Mouse (Mus musculus): Measurements from ENCODE around the gene Slc29a1.
A peak's percentile ranks its signal among the peaks of the same experiment; 100 is the strongest.

Gene Slc29a1

DNA sequence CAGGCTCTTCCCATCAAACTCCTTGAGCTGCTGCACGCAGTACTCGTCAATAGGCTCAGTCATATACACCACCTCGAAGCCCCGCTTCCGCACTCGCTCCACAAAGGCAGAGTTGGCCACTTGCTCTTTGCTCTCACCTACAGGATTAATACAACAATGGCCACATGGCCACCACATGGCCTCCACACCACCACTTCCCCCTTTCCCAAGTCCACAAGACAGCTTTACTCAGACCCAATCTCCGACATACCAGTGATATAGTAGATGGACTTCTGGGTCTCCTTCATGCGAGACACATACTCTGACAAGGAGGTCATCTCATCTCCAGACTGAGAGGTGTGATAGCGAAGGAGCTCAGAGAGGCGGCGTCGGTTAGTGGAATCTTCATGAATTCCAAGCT lies 30.4 kb downstream of the Slc29a1 start:
- no peak for DNase-seq (ENCODE audit: low read depth)

DNA sequence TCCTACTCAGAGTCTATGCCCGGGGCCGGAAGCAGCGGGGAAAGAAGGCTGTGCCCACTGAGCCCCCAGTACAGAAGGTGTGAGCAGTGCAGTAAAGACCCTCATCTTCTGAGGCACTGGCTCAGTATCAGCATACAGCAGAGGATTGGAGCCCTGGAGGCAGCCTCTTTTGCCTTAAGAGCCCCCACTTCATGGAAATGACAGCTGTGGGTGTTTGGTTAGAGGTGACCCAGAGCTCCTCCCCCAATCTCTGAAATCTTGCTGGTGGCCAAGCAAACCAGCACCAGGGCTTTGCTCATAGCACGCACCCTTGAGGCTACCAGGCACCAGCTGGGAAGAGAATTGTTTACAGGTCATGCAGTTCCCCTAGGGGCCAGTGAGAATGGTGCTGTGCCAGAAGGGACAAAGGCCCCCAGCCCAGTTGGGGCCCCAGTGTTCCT lies 32.2 kb downstream of the Slc29a1 start:
- DNase-seq (ENCODE audit: low read depth), result no peak

DNA sequence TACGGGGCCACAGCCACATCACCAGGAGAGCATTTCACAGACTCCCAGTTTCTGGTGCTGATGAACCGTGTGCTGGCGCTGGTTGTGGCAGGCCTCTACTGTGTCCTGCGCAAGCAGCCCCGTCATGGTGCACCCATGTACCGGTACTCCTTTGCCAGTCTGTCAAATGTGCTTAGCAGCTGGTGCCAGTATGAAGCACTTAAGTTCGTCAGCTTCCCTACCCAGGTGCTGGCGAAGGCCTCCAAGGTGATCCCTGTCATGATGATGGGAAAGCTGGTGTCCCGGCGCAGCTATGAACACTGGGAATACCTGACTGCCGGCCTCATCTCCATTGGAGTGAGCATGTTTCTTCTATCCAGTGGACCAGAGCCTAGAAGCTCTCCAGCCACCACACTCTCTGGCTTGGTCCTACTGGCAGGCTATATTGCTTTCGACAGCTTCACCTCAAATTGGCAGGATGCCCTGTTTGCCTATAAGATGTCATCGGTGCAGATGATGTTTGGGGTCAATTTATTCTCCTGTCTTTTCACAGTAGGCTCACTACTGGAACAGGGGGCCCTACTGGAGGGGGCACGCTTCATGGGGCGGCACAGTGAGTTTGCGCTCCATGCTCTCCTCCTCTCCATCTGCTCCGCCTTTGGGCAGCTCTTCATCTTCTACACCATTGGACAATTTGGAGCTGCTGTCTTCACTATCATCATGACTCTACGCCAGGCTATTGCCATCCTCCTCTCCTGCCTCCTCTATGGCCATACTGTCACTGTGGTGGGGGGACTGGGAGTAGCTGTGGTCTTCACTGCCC lies 32.8 kb downstream of the Slc29a1 start:
- DNase-seq (ENCODE audit: low read depth), result no peak

DNA sequence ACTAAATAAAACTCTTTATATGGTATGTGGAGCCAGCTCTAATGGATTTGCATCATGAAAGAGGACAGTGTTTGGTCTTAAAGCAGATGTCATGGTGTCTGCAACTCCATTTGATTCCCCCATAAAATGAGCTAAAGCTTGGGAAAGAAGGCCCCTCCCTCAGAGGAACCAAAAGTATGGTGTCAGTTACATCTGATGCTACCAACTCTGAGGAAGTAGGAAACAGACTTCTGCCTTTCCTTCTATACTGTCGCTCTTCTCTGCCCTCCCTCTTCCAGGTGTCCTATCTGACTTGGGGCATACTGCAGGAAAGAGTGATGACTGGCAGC lies 33.4 kb downstream of the Slc29a1 start:
- DNase-seq (ENCODE audit: low read depth), result no peak

DNA sequence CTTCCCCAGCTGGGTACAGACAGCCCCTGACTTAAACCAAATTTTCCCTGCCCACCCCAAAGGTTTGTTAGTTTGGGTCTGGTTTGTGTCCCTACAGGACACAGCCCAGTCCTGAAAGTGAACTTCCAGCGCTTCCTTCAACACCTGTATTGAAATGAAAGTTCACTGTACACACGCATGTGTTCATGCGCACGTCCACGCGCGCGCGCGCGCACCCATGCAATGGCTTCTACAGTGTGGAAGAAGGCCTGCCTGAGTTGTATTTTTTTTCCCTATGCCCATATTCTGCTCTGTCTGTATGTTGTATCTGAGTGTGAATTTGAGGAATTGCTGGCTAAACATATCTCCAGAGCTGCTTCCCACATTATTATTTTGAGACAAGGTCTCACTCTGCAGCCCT lies 34.3 kb downstream of the Slc29a1 start:
- DNase-seq (ENCODE audit: low read depth), result no peak

DNA sequence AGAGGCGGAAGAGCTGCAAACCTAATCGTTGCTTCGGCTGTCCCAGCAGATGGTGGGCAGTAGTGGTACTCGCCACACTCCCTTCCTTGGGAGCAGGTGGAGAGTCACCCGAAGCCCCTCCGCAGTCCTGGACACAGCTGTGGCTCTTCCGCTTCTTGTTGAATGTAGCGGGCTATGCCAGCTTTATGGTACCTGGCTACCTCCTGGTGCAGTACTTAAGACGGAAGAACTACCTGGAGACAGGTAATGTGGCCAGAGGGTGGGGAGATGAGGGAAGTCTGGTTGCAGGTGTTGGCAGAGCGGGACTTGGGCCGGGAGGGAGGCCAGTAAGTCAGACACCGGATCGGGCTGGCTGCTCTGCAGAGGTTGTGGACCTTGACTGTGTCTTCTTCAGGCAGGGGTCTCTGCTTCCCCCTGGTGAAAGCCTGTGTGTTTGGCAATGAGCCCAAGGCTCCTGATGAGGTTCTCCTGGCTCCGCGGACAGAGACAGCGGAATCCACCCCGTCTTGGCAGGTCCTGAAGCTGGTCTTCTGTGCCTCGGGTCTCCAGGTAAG lies 34.8 kb downstream of the Slc29a1 start:
- DNase-seq (ENCODE audit: low read depth), result no peak

DNA sequence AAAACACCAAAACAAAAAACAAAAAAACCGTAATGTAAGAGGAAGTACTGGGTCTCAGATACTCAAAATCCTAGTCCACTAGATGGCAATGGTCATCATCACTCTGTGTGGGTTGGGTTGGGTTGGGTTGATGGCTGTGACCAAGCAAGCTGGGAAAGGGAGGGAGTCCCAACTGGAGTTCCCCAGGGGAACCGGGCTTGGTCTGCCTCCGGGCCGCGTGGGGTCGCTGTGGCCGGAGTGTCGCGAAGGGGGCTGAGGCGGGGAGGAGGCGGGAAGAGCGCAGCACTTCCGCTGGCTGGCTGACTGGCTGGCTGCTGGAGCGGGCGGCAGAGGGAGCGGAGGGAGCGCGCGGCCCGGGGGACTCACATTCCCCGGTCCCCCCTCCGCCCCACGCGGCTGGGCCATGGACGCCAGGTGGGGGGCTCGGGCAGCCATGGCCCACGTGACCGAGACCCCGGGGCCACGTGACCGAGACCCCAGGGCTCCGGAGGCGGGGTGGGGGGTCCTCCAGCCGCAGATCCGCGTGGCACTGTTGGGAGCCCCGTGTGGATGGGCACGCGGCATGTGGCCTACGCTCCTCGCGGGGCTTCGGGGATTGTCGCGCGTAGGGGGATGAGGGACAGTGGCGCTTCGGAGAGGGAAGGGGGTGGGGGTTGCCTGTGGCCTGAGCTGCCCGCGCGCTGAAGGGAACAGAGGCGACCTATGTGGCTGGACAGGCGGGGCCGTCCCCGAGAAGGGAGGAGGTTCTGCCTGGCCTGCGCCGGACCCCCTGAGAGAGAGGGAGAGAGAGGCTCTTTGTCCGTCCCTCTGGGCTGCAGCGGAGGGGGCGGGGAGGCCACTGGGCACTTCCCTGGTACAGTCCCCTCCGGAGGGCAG lies 35.5 kb downstream of the Slc29a1 start, which contains the start of gene Slc35b2:
TSS of gene Slc35b2 (plus strand) at position 220 of the 876 bp plus-strand sequence.
- DNase-seq (ENCODE audit: low read depth), result peak; percentile 80

DNA sequence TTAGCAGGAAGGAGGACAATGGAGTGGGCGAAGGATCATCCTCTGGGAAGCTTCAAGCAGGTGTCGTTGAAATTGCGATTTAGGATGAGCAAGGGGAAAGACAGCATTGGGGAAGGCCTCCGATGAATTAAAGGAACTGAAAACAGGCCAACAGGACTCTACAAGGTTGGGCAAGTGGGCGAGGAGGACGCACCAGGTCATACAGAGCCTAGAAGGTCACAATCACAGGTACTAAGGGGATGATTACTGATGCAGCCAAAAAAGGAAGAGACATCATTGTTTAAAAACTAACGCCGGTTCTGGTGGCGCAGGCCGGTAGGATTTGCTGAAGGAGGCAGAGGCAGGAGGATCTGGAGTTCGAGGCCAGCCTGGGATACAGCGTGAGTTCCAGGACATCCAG lies 36.2 kb downstream of the Slc29a1 start:
- no peak for DNase-seq (ENCODE audit: low read depth)

DNA sequence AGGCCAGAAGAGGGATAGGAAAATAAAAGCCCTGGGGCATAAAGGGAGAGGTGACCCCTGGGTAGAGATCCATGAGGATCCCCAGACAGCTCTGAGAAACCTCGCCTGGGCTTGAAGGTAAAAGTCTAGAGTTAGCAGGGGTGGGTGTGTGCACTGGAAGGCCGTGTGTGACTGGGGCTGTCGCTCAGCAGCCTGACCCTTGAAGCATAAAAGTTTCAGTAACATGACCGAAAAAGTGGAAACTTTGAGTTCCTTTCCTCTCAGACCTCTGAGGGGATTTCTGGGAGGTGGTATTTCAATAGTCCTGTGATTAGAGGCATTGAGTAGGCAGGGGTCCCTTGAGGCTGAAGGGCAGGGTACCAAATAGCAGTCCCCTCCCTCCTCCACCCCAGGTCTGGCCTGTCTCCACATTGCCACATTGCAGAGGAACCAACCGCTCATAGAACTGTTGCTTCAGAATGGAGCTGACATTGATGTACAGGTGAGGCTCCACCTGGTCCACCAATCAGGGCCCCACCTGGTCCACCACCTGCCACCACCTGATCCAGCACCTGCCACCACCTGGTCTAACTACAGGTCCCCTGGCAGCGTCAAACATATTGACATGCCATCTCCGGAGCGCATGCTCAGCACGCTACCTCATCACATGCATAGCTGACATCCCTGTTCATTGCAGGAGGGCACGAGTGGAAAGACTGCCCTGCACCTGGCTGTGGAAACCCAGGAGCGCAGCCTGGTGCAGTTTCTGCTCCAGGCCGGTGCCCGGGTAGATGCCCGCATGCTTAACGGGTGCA lies 39.5 kb downstream of the Slc29a1 start:
- DNase-seq (ENCODE audit: low read depth), result no peak

DNA sequence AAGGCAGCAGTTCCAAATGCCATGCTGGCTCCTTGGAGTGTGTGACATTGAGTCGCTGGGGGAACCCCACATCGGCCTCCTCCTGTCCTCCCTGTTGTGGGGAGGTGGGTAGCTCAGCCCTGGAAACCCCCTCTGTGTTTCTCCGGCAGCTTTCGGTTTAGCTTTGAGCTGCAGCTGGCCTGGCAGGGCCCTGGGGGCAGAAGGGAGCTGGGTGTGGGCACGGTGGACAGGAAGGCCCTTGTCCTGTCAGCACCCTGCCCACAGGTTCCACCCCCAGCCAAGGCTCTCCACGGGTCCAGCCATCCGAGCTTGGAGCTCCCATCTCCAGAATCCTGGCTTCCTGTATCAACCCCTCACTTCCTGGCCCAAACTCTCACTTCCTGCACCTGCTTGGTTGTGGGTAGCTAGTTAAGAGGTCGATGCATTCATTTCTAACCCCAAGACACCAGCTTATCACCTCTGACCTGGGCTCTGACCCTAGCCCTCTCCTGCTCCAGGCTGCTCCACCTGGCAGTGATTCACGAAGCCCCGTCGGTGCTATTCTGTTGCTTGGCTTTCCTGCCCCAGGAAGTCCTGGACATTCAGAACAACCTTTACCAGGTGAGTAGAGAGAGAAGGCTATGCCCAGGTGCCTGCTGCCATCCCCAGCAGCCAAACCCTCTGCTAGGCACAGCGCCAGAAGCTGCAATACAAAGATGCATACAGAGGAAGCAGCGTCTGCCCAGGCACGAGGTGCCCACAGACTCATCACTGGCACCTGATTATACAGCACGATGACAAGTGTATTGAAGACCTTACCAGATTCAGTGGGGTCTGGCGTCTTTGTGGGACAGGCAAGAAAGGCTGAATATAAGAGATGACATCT lies 41.2 kb downstream of the Slc29a1 start:
- DNase-seq (ENCODE audit: low read depth), result no peak

DNA sequence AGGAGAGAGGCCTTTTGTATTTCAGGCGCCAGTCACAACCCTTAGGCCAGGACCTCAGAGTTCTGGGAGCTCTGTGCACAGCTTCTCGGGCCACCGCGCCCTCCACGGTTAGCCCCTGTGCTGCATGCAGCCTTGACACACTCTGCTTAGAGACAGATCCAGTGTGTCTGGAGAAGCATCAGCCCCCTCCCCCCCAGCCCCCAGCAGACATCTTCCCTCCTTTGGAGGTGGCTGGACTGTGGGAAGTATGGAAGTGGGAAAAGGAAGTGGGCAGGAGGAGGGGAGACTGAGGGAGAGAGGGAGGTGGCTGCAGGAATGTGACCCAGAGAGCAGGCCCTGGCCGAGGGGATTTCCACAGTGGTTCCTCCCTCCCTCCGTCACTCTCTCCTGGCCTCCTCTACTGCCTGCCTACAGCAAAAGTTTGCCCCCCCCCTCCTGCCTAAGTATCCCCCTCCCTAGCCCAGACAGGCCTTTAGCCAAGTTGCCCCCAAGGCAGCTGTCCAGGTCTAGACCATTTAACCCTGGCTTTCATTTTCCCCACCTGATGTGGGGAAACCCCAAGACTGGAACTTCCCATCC lies 42.1 kb downstream of the Slc29a1 start:
- no peak for DNase-seq (ENCODE audit: low read depth)

DNA sequence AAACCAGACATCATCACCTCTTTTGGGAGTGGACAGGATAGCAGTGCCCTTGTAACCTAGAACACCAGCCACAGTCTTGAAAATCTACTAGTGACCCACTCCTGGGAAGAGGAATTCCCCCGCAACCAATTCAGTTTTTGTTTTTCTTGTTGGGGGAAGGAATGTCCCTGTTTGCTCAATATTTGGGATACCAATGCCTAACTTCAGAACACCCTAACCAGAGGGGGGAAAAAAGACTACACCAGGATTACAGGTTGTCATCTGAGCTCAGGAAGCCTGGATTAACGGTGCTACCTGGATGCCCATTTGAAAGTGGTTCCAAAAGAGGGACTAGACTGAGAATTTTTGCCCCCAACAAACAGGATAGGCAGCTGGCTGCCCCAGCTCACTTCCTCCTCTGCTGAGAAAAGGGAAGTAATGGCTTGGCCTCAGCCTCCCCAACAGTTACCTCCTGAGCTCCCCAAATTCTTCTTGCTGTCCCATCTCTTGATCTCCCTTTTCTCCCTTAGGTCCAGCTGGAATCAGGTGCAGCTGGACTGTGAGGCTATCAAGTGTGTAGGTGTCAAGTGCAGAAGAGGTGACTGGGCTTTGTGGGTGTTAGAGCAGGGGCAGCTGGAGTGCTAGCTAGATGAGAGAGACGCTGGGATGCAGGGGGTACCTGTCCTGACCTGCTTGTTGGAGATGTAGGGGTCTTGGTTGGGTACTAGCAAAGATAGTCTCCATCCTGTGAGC lies 42.7 kb downstream of the Slc29a1 start:
- no peak for DNase-seq (ENCODE audit: low read depth)

DNA sequence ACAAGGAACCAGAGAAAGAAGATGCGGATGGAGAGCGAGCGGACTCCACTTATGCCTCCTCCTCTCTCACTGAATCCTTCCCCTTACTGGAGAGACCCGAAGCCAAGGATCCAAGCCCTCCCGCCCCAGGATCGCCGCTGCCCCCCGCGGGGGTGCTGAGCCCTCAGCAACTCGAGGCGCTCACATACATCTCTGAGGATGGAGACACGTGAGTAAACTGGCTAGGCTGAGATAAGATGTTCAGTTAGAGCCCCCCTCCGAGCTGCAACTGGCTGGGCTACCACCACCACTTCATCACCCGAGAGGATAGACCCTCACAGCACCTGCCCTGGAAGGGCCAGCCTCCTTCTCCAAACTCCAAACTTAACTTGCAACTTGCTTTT lies 43.3 kb downstream of the Slc29a1 start:
- DNase-seq (ENCODE audit: low read depth), result no peak

DNA sequence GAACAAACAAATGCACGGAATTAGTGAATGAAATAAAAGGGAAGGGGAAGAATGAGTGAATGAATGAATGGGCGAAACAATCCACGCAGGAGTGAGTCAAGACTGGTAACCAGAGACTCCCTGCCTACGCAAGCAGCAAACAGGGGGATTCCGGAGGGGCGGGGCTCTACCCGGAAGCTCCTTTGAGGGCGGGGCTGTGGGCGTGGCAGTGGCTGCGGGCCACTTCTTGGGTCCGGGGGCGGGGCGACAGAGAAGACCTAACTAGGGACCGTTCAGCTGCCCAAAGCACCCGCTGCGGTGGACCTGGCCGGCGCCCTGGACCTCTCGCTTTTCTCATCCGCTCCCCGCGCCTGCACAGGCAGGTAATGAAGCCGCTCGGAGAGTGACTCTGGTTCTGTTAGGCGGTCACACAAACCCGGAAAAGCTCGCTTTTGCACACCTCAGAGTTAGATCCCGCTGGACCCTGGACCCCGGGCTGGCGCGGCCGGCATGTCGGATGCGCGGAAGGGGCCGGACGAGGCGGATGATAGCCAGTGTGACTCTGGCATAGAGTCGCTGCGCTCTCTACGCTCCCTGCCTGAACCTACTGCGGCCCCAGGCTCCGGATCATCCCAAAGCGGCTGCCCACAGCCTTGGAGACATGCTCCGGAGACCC lies 43.8 kb downstream of the Slc29a1 start, which contains the start of gene Nfkbie:
TSS of gene Nfkbie (plus strand) at position 252 of the 655 bp plus-strand sequence.
- DNase-seq (ENCODE audit: low read depth), result peak; percentile 74

DNA sequence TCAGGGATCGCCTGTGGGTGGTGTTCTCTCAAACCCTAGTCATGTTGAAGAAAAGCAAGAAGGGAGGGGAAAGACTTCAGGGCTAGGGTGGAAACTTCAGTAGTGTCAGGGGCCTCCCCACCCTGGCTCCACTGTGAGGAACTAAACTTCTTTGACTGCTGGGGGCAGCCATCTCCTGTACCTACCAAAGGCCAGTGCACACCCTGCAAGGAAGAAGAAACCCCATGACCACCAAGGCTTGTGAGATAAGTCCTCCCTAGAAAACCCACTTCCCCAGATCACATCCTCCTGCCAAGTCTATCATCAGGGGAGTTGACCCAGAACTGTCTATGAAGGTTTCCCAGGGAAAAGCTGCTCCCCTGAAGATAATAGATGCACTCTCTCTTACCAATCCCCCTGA lies 45.0 kb downstream of the Slc29a1 start:
- no peak for DNase-seq (ENCODE audit: low read depth)

DNA sequence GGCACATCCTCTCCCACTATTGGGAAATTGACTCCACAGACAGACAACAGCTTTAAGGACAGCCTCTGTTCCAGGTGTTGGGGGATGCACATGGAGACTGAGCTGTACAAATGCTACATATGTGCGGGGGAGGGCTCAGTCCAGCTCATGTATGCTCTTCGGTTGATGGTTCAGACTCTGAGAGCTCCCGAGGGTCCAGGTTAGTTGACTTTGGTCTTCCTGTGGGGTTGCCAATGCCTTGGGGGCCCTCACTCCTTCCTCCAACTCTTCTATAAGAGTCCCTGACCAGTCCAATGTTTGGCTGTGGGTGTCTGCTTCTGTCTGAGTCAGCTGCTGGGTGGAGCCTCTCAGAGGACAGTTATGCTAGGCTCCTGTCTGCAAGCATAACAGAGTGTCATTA lies 46.3 kb downstream of the Slc29a1 start:
- DNase-seq (ENCODE audit: low read depth), result no peak

DNA sequence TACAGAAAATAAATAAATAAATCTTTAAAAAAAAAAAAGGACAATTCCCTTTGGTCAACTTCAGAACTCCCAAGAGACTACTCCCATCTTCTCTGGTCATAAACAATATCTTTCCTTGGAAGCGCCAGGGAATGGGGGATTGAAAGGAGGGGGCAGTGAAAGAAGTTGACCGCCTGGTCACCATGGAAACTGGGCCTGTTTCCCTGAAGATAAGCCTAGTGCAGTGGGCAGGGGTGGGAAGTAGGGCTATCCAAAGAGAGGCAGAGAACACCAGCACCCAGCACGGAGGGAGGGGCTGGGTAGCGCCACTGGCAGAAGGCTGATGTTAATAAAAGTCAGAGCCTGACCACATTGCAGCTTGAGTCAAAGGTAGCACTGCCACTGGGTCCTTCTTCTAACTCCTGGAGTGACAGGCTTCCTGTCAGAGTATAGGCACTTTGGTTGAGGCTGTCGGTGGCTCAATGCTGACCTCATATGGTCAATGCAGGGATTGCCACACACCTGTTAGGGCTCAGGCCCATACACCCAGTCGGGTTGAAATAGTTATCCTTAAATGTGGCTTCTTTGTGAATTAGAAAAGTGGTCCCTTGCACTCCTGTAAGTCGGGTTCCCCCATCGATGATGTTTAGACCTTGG lies 47.5 kb downstream of the Slc29a1 start:
- DNase-seq (ENCODE audit: low read depth), result peak; percentile 32

DNA sequence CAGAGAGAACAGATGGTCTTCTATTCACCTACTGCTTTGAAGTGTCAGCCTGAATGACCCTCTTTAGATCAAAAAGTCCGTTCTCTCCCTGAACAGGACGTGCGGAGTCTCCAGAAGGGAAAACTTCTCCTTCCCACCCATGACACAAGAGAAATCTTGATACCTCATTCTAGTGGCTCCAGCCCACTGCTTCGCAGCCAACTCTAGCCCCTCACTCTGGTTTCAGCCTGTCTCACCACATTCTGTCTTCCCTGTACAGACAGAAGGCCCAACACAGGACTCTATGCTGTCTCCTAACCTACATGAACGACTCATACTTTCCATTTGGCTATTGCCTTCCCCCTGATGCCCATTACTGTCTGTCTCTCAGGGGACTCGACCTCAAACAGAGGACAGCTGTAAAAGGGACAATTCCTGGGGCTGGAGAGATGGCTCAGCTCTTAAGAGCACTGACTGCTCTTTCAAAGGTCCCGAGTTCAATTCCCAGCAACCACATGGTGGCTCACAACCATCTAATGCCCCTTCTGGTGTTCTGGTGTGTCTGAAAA lies 48.1 kb downstream of the Slc29a1 start:
- no peak for DNase-seq (ENCODE audit: low read depth)

DNA sequence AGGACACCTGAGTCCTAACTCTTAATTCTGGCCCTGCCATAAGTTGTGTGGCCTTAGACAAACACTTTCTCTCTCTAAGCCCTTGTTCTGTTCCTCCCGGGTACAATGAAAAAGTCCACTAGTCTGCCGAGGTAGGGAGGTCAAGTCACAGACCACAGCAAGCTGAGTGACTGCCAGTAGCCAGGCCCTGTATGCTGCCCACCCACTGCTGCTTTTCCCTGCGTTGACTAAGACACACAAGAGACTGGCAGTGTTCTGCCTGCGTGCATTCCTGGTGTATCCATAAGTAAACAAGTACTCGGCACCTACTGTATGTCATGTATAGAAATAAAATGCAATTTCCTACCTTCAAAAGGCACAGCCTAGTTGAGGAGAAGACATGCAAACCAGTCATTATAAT lies 49.2 kb downstream of the Slc29a1 start:
- no peak for DNase-seq (ENCODE audit: low read depth)

All from fibroblast of lung, adult 2 months (primary cell).